14 mouse cellular contexts compared by ENCODE assay signal in the genomic region with DNA sequence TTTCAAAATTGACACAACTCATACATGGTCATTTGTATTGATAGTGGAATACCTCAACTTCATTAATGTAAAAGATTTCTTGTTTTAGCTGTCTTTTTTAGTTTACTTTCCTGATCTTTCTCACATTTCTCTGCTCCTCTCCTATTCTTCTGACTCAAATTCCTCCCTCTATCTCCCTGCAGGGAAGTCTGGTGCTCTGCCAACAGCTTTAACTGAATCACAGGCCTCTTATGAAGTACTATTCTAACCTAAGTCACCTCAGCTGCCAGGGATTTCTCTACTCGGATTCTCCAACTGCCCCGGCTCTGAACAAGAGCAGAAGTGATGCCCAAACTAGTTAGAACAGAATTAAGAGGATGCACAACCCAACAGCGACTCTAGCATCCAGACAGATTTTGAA.
"Had no signal": no experiment of that assay in that cellular context is flagged by ENCODE, and none has a peak within 500 bp of the region (broad histone marks: within the 10 kb centered on the region; RNA-seq: fewer than 3 reads in every experiment).

No protein-coding gene starts in this region.

- DNase-seq: kidney, adult 2 months; kidney, postnatal 14 days; midbrain, embryonic 14.5 days; right cerebral cortex, postnatal 4 days; spleen, adult 18-20 months; thymus, adult 2 months; thymus, postnatal 25 days had no signal

- H3K36me3 ChIP-seq: kidney, embryonic 15.5 days; limb, embryonic 15.5 days; liver, embryonic 12.5 days; neural tube, embryonic 15.5 days had no signal

- ATAC-seq: intestine, embryonic 16.5 days; liver, embryonic 12.5 days had no signal

- H3K4me1 ChIP-seq: kidney, embryonic 15.5 days; limb, embryonic 15.5 days; liver, embryonic 12.5 days; neural tube, embryonic 15.5 days had no signal

- H3K27ac ChIP-seq: kidney, embryonic 15.5 days; left cerebral cortex, adult 2 months; limb, embryonic 15.5 days; liver, embryonic 12.5 days; neural tube, embryonic 15.5 days had no signal

- H3K4me2 ChIP-seq: kidney, embryonic 15.5 days; limb, embryonic 15.5 days; liver, embryonic 12.5 days; neural tube, embryonic 15.5 days had no signal

- H3K9me3 ChIP-seq: kidney, embryonic 15.5 days; limb, embryonic 15.5 days; liver, embryonic 12.5 days; neural tube, embryonic 15.5 days had no signal

- H3K9ac ChIP-seq: kidney, embryonic 15.5 days; limb, embryonic 15.5 days; liver, embryonic 12.5 days; neural tube, embryonic 15.5 days had no signal

- H3K4me3 ChIP-seq: kidney, embryonic 15.5 days; left cerebral cortex, adult 2 months; limb, embryonic 15.5 days; liver, embryonic 12.5 days; myocyte; neural tube, embryonic 15.5 days had no signal

- H3K27me3 ChIP-seq: kidney, embryonic 15.5 days; limb, embryonic 15.5 days; liver, embryonic 12.5 days; neural tube, embryonic 15.5 days had no signal
